Mouse (Mus musculus): ENCODE data around the gene Rab5b. TPM values are rescaled to one million over a fixed set of nuclear protein-coding genes. Genes with fewer than 3 reads are reported as not detected.

Gene Rab5b
- polyA plus RNA-seq (2014; fragmentation: Nextera tagmentation; extraction: Ambion mirVana): 74.7 and 75.4 TPM in 2 replicates

- DNase-seq (ENCODE audit: low spot score): peak; percentile 100
- peak within 1 kb of the TSS; percentile 97 for H3K27ac ChIP-seq (replicated peaks; ENCODE audit: low read depth, low read length)
- peak within 1 kb of the TSS; percentile 94 for H3K9ac ChIP-seq (ENCODE audit: low read depth, low read length)
- H3K36me3 ChIP-seq (ENCODE audit: control insufficient read depth, insufficient read depth, low read length): peaks cover 33% of the 10 kb centered on the region
- no peaks in the 10 kb centered on the region for H3K9me3 ChIP-seq (ENCODE audit: control insufficient read depth, low read length)
- H3K4me1 ChIP-seq (ENCODE audit: control insufficient read depth, insufficient read depth, low read length): no peaks in the 10 kb centered on the region
- H3K4me3 ChIP-seq (ENCODE audit: low read depth, low read length): peak within 1 kb of the TSS; percentile 93
- WGBS: under 1% methylated on average over 34 of the region's 40 CpGs
- peak within 1 kb of the TSS; percentile 87 for H3K4me2 ChIP-seq (ENCODE audit: low read depth, low read length)
- H3K27me3 ChIP-seq (replicated peaks; ENCODE audit: control insufficient read depth, insufficient read depth, low read length): no peaks in the 10 kb centered on the region
- peak; percentile 98 for ATAC-seq (ENCODE audit: low read depth)
These were observed at the start of gene Rab5b for GRCm38 (mm10) chr10:128695992-128696807. Gene Rab5b, minus strand, starts transcription at chr10:128696264.

GRCm38 (mm10) chr10:128744680-128745601, 48.9 kb upstream of the Rab5b start, which contains the start of gene Dgka:
Gene Dgka, minus strand, starts transcription at chr10:128744855.
- no peaks in the 10 kb centered on the region for H3K36me3 ChIP-seq (ENCODE audit: control insufficient read depth, insufficient read depth, low read length)
- H3K4me1 ChIP-seq (ENCODE audit: control insufficient read depth, insufficient read depth, low read length): peaks cover 25% of the 10 kb centered on the region; the same call in 1 of the 2 replicates
- peak within 1 kb of the TSS; percentile 75 for H3K27ac ChIP-seq (replicated peaks; ENCODE audit: low read depth, low read length)
- peak within 1 kb of the TSS; percentile 59 for H3K4me3 ChIP-seq (ENCODE audit: low read depth, low read length)
- no peaks in the 10 kb centered on the region for H3K27me3 ChIP-seq (replicated peaks; ENCODE audit: control insufficient read depth, insufficient read depth, low read length)
- no peak for ATAC-seq (ENCODE audit: low read depth)
- H3K9ac ChIP-seq (ENCODE audit: low read depth, low read length): peak within 1 kb of the TSS; percentile 74
- peak; percentile 41 for DNase-seq (ENCODE audit: low spot score)
- no peaks in the 10 kb centered on the region for H3K9me3 ChIP-seq (ENCODE audit: control insufficient read depth, low read length)
- 22% methylated on average over 18 of the region's 18 CpGs for WGBS
- H3K4me2 ChIP-seq (ENCODE audit: low read depth, low read length): peak within 1 kb of the TSS; percentile 80

GRCm38 (mm10) chr10:128744211-128744610, 48.1 kb upstream of the Rab5b start:
- Histone ChIP-seq H3K27me3 (replicated peaks; ENCODE audit: control insufficient read depth, insufficient read depth, low read length) (no peaks in the 10 kb centered on the region), H3K9ac (ENCODE audit: low read depth, low read length) (peak overlapping the region; percentile 74), H3K4me1 (ENCODE audit: control insufficient read depth, insufficient read depth, low read length) (peaks cover 20% of the 10 kb centered on the region; the same call in 1 of the 2 replicates), H3K27ac (replicated peaks; ENCODE audit: low read depth, low read length) (peak overlapping the region; percentile 75), H3K4me3 (ENCODE audit: low read depth, low read length) (peak overlapping the region; percentile 59), H3K36me3 (ENCODE audit: control insufficient read depth, insufficient read depth, low read length) (no peaks in the 10 kb centered on the region), H3K4me2 (ENCODE audit: low read depth, low read length) (peak overlapping the region; percentile 80), H3K9me3 (ENCODE audit: control insufficient read depth, low read length) (no peaks in the 10 kb centered on the region)
- WGBS: 17% methylated on average over 8 of the region's 8 CpGs
- ATAC-seq (ENCODE audit: low read depth) (no peak), DNase-seq (ENCODE audit: low spot score) (no peak)

GRCm38 (mm10) chr10:128743791-128744191, 47.7 kb upstream of the Rab5b start:
- peak; percentile 73 for DNase-seq (ENCODE audit: low spot score)
- H3K4me2 ChIP-seq (ENCODE audit: low read depth, low read length): peak overlapping the region; percentile 80
- no peaks in the 10 kb centered on the region for H3K36me3 ChIP-seq (ENCODE audit: control insufficient read depth, insufficient read depth, low read length)
- H3K9me3 ChIP-seq (ENCODE audit: control insufficient read depth, low read length): no peaks in the 10 kb centered on the region
- peak overlapping the region; percentile 75 for H3K27ac ChIP-seq (replicated peaks; ENCODE audit: low read depth, low read length)
- peak overlapping the region; percentile 74 for H3K9ac ChIP-seq (ENCODE audit: low read depth, low read length)
- H3K27me3 ChIP-seq (replicated peaks; ENCODE audit: control insufficient read depth, insufficient read depth, low read length): no peaks in the 10 kb centered on the region
- peak overlapping the region; percentile 59 for H3K4me3 ChIP-seq (ENCODE audit: low read depth, low read length)
- ATAC-seq (ENCODE audit: low read depth): peak; percentile 41
- peaks cover 20% of the 10 kb centered on the region; the same call in 1 of the 2 replicates for H3K4me1 ChIP-seq (ENCODE audit: control insufficient read depth, insufficient read depth, low read length)
- whole genome bisulfite sequencing: 0% methylated on average over 14 of the region's 37 CpGs

- 7% methylated on average over 7 of the region's 7 CpGs for WGBS
- Histone ChIP-seq H3K27me3 (replicated peaks; ENCODE audit: control insufficient read depth, insufficient read depth, low read length) (no peaks in the 10 kb centered on the region), H3K36me3 (ENCODE audit: control insufficient read depth, insufficient read depth, low read length) (no peaks in the 10 kb centered on the region), H3K4me2 (ENCODE audit: low read depth, low read length) (peak overlapping the region; percentile 80), H3K4me1 (ENCODE audit: control insufficient read depth, insufficient read depth, low read length) (peaks cover 20% of the 10 kb centered on the region; the same call in 1 of the 2 replicates), H3K9ac (ENCODE audit: low read depth, low read length) (peak overlapping the region; percentile 74), H3K9me3 (ENCODE audit: control insufficient read depth, low read length) (no peaks in the 10 kb centered on the region), H3K27ac (replicated peaks; ENCODE audit: low read depth, low read length) (peak overlapping the region; percentile 75), H3K4me3 (ENCODE audit: low read depth, low read length) (peak overlapping the region; percentile 59)
- DNase-seq (ENCODE audit: low spot score) (peak; percentile 4), ATAC-seq (ENCODE audit: low read depth) (no peak)
These were observed 47.2 kb upstream of the Rab5b start for GRCm38 (mm10) chr10:128743235-128743634.

GRCm38 (mm10) chr10:128742616-128743015, 46.6 kb upstream of the Rab5b start:
- no peak for ATAC-seq (ENCODE audit: low read depth)
- Histone ChIP-seq H3K4me2 (ENCODE audit: low read depth, low read length) (peak overlapping the region; percentile 80), H3K9me3 (ENCODE audit: control insufficient read depth, low read length) (no peaks in the 10 kb centered on the region), H3K36me3 (ENCODE audit: control insufficient read depth, insufficient read depth, low read length) (no peaks in the 10 kb centered on the region), H3K27me3 (replicated peaks; ENCODE audit: control insufficient read depth, insufficient read depth, low read length) (no peaks in the 10 kb centered on the region), H3K4me1 (ENCODE audit: control insufficient read depth, insufficient read depth, low read length) (peaks cover 20% of the 10 kb centered on the region; the same call in 1 of the 2 replicates), H3K27ac (replicated peaks; ENCODE audit: low read depth, low read length) (peak overlapping the region; percentile 29), H3K9ac (ENCODE audit: low read depth, low read length) (0 out of 2 replicates have a peak overlapping the region, but pooled peaks have one; percentile 74), H3K4me3 (ENCODE audit: low read depth, low read length) (peak overlapping the region; percentile 59; the same call in 1 of the 2 replicates)
- WGBS: 42% methylated on average over 2 of the region's 4 CpGs
- DNase-seq (ENCODE audit: low spot score): peak; percentile 54

GRCm38 (mm10) chr10:128740296-128740695, 44.2 kb upstream of the Rab5b start:
- ATAC-seq (ENCODE audit: low read depth) (no peak), DNase-seq (ENCODE audit: low spot score) (no peak)
- Histone ChIP-seq H3K9ac (ENCODE audit: low read depth, low read length) (no peak overlapping the region), H3K9me3 (ENCODE audit: control insufficient read depth, low read length) (no peaks in the 10 kb centered on the region), H3K36me3 (ENCODE audit: control insufficient read depth, insufficient read depth, low read length) (no peaks in the 10 kb centered on the region), H3K4me3 (ENCODE audit: low read depth, low read length) (no peak overlapping the region), H3K4me2 (ENCODE audit: low read depth, low read length) (no peak overlapping the region), H3K4me1 (ENCODE audit: control insufficient read depth, insufficient read depth, low read length) (peaks cover 18% of the 10 kb centered on the region; the same call in 1 of the 2 replicates), H3K27ac (replicated peaks; ENCODE audit: low read depth, low read length) (no peak overlapping the region), H3K27me3 (replicated peaks; ENCODE audit: control insufficient read depth, insufficient read depth, low read length) (no peaks in the 10 kb centered on the region)
- 75% methylated on average over 2 of the region's 2 CpGs for WGBS

- Histone ChIP-seq H3K27ac (replicated peaks; ENCODE audit: low read depth, low read length) (no peak overlapping the region), H3K4me3 (ENCODE audit: low read depth, low read length) (no peak overlapping the region), H3K36me3 (ENCODE audit: control insufficient read depth, insufficient read depth, low read length) (peaks cover 14% of the 10 kb centered on the region; the same call in 1 of the 2 replicates), H3K4me1 (ENCODE audit: control insufficient read depth, insufficient read depth, low read length) (0 out of 2 replicates have a peak, but pooled peaks cover 2% of the 10 kb centered on the region), H3K27me3 (replicated peaks; ENCODE audit: control insufficient read depth, insufficient read depth, low read length) (no peaks in the 10 kb centered on the region), H3K9me3 (ENCODE audit: control insufficient read depth, low read length) (0 out of 2 replicates have a peak, but pooled peaks cover 4% of the 10 kb centered on the region), H3K9ac (ENCODE audit: low read depth, low read length) (peak overlapping the region; percentile 45; the same call in 1 of the 2 replicates), H3K4me2 (ENCODE audit: low read depth, low read length) (peak overlapping the region; percentile 44)
- 4% methylated on average over 15 of the region's 15 CpGs for WGBS
- ATAC-seq (ENCODE audit: low read depth) (peak; percentile 69), DNase-seq (ENCODE audit: low spot score) (peak; percentile 11)
These were observed 41.4 kb upstream of the Rab5b start for GRCm38 (mm10) chr10:128737435-128737834.
